Mouse (Mus musculus) left cerebral cortex, adult 8-10 months (tissue): Measurements from ENCODE around the gene Jmjd1c. TPM values are rescaled to one million over a fixed set of nuclear protein-coding genes. Genes with fewer than 3 reads are reported as not detected.
A peak's percentile ranks its signal among the peaks of the same experiment; 100 is the strongest.

Experiments
- DNase-seq, 2 experiments: peaks; one replicate each; pipeline ENCODE4 v3.0.0; 2022; ENCODE audit warnings: low spot score in 2 of 2
- total RNA-seq, 4 experiments: library from RNA; stranded (reverse); gene quantifications; 2 replicates each; pipeline ENCODE4 v1.2.4; 2022

Gene Jmjd1c
- total RNA-seq, 4 experiments from 2014 or later, result 78.0 to 83.1 (median 80.7) TPM

GRCm38 (mm10) chr10:67071884-67072283 lies 24.0 kb upstream of the Jmjd1c start:
- DNase-seq, result no peak

DNA sequence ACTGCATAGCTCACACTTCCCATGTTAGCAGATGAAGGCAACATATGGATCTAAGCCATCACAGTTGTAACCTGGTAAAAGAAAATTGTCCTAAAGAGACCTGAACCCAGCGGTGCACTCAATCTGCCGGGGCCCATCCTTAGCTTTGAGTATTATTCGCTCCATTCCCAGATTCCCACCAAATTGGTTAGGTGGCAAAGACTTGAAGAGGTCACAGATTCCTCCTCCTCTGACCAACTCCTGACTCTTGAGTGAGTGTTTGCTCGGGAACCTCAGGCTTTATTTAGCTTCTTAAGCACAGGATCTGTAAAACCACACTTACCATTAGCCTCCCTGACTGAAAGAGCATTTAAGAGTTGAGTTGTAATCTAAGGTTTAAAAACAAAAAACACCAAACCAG lies 23.3 kb upstream of the Jmjd1c start:
- no peak for DNase-seq

GRCm38 (mm10) chr10:67073577-67073976 lies 22.3 kb upstream of the Jmjd1c start:
- no peak for DNase-seq

GRCm38 (mm10) chr10:67075931-67076878 lies 19.7 kb upstream of the Jmjd1c start:
- peak in 1 of 2 experiments; percentile 73 for DNase-seq

DNA sequence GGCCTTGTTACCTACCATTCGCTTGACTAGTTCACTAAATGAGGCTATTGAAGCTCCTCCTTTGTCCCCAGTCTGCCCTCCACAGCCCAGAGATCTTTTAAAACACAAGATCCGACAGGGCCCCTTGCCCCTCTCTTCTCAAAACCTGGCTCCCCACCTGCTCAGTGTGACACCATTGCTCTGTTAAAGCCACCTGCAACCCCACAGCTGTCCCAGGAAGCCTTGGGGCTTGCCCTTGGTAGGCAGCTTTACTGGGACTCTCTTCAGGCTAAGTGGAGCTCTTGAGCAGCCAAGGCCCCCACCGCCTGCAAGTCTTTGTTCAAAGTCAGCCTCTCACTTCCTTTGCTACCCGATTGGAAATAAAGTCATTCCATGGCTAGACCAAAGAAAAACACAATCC lies 16.9 kb upstream of the Jmjd1c start:
- DNase-seq, result no peak

DNA sequence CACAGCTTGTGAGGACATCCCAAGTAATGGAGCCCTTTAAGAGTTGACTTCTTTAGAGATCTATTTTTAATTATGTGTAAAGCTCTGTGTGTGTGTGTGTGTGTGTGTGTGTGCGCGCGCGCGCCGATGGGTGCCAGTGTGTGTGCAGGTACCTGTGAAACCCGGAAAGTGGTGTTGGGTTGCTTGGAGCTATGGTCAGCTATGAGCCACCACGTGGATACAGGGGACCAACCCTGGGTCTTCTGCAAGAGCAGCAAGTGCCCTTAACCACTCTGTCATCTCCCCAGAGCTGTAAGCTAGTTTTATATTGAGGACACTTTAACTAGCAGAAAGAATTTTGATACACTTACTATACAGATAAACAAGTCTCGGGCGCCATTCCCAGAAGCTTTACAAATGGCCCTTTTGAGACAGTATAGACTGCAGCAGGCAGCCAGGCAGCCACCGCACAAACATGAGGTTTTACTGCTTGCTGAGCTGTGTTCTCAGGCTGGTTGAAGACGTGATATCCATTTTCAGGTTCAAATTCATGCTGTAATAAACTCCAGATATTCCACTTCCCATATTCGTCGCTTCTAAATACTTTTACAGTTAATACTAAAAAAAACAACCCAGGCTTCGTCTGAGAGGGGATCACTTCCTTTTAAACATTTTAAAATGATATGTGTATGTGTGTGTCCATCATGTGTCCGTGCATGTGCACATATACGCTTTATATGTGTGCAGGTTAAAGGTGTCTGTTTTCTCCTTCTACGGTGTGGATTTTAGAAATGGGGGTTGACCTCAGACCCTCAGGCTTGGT lies 14.5 kb upstream of the Jmjd1c start:
- DNase-seq, result no peak

GRCm38 (mm10) chr10:67082531-67082930 lies 13.4 kb upstream of the Jmjd1c start:
- DNase-seq, result no peak

- no peak for DNase-seq
Measured at GRCm38 (mm10) chr10:67083446-67084166, 12.3 kb upstream of the Jmjd1c start.

DNA sequence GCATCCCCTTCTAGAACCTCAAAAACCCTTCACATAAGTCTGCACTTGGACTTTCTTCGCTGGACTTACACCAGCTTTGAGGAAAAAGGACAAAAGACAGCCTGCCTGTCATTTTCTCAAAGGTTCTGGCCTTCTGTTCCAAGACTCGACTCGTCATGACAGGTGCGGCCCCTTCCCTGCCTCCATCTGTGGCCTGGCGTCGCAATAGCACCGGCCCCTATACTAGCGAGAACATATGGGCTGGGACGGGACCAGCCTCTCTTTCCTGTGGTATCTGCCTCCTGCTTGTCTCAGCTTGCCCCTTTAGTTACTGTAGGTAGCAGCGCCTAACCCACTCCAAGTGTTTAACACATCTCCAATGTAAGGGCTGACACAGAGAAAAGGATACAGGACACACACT lies 10.8 kb upstream of the Jmjd1c start:
- no peak for DNase-seq

GRCm38 (mm10) chr10:67085916-67086315 lies 10.0 kb upstream of the Jmjd1c start:
- DNase-seq, result no peak

GRCm38 (mm10) chr10:67087447-67088226 lies 8.3 kb upstream of the Jmjd1c start:
- no peak for DNase-seq

GRCm38 (mm10) chr10:67090611-67091010 lies 5.3 kb upstream of the Jmjd1c start:
- DNase-seq, result no peak

- no peak for DNase-seq
Measured at GRCm38 (mm10) chr10:67094922-67095321, 1.0 kb upstream of the Jmjd1c start.

GRCm38 (mm10) chr10:67096621-67097436 lies 904 bp downstream of the Jmjd1c start, which contains the start of gene Reep3:
Gene Reep3, minus strand, starts transcription at chr10:67096945.
- peak; percentile 50 to 55 for DNase-seq

- DNase-seq, result no peak
Measured at GRCm38 (mm10) chr10:67097437-67098150, 1.7 kb downstream of the Jmjd1c start.

DNA sequence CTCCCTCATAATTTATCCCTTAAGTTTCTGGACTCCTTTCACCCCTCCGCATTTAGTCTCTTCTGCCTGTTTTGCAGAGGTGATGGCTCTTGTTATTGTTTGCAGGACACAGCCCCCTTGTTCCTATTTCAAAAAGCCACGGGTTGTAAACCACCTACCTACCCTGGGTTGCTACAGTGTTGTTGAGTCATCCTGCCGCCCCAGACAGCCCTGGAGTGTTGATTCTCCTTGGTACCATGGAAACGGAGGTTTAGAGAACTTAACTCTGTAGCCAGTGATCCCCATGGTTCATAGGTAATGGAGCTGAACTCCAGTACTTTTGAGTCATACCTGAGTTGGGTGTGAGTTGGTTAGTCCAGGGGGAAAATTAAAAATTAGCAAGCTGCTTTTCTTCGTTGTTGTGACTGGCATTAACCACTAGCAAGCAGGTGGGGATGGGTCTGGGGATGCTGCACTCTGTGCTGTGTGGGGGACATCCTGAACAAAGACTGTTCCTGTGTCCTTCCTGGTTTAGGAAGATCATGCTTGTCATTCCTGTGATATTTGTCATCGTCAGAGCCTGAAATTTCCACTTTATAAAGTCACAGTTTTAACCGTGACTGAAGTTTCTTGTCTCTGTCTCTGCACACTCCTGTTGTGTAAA lies 2.6 kb downstream of the Jmjd1c start:
- DNase-seq, result peak in 1 of 2 experiments; percentile 52

- DNase-seq, result no peak
Measured at GRCm38 (mm10) chr10:67099183-67099929, 3.4 kb downstream of the Jmjd1c start.
